Mouse (Mus musculus): ENCODE results near the gene Arsj. TPM values are rescaled to one million over a fixed set of nuclear protein-coding genes. Genes with fewer than 3 reads are reported as not detected.

The Arsj gene
- total and polyA plus RNA-seq, 3 experiments, result not detected

DNA sequence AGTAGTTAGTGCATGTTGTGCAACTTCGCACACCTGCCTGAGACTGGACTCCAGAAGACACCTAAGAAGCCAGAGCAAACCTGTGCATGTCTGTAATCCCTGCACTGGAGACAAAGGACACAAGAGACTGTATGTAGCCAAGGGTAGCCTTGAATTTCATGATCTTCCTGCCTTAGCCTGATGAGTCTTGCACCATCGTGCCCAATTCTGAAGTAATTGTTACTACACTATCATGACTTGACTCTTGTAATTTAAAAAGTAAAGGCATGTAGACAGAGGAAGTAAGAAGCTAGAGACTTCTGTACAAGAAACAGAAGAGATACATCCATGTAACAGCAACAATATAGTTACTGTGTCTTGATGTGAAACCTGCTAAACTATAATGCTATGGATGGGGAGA, 40.7 kb downstream of the Arsj start:
- Histone ChIP-seq H3K4me1 (ENCODE audit: control insufficient read depth in 1 of 2, insufficient read depth in 2 of 2) (no peaks in the 10 kb centered on the region), H3K27me3 (replicated peaks) (no peaks in the 10 kb centered on the region), H3K9me3 (replicated peaks; ENCODE audit: low read length) (no peaks in the 10 kb centered on the region), H3K4me3 (replicated peaks in 1 of 3; ENCODE audit: low read depth in 2 of 3, low read length in 2 of 3, poor library complexity in 1 of 3) (no peak overlapping the region), H3K79me2 (replicated peaks; ENCODE audit: control insufficient read depth, extremely low read depth, insufficient read depth, poor library complexity, severe bottlenecking) (no peaks in the 10 kb centered on the region), H3K36me3 (replicated peaks in 1 of 2; ENCODE audit: control insufficient read depth in 1 of 2, insufficient read depth in 1 of 2, low read length in 1 of 2) (no peaks in the 10 kb centered on the region), H3K4me2 (ENCODE audit: insufficient read depth, low read depth, poor library complexity, severe bottlenecking) (no peak overlapping the region), H3K9ac (ENCODE audit: insufficient read depth, low read depth) (no peak overlapping the region), H3K27ac (ENCODE audit: insufficient read depth, low read depth) (no peak overlapping the region)
- TF ChIP-seq EP300 (IDR thresholded peaks at IDR 0.05; ENCODE audit: low read length) (no peak), CTCF (conservative IDR thresholded peaks at IDR 0.05 in 1 of 2, IDR thresholded peaks at IDR 0.05 in 1 of 2; ENCODE audit: low read depth in 2 of 2, low read length in 2 of 2) (no peak), IRF4 (IDR thresholded peaks at IDR 0.05; ENCODE audit: low read depth, low read length) (no peak), ETS1 (conservative IDR thresholded peaks at IDR 0.05; ENCODE audit: low read depth, low read length) (no peak), USF1 (IDR thresholded peaks at IDR 0.05; ENCODE audit: low read depth, low read length) (no peak), UBTF (IDR thresholded peaks at IDR 0.05; ENCODE audit: low read depth, low read length) (no peak), MAZ (IDR thresholded peaks at IDR 0.05; ENCODE audit: low read depth, low read length) (no peak), ZNF384 (IDR thresholded peaks at IDR 0.05; ENCODE audit: low read depth, low read length) (no peak), GABPA (IDR thresholded peaks at IDR 0.05; ENCODE audit: insufficient replicate concordance, low read depth, low read length) (no peak), ZC3H11A (IDR thresholded peaks at IDR 0.05; ENCODE audit: low read depth, low read length) (no peak), MAX (IDR thresholded peaks at IDR 0.05; ENCODE audit: low read length) (no peak), SIN3A (IDR thresholded peaks at IDR 0.05; ENCODE audit: low read length) (no peak), POLR2AphosphoS2 (IDR thresholded peaks at IDR 0.05; ENCODE audit: low read depth, low read length) (no peak), ZKSCAN1 (IDR thresholded peaks at IDR 0.05; ENCODE audit: borderline replicate concordance, low read depth, low read length) (no peak), KAT2A (IDR thresholded peaks at IDR 0.05; ENCODE audit: insufficient replicate concordance, low read length) (no peak), NELFE (IDR thresholded peaks at IDR 0.05; ENCODE audit: low read depth, low read length) (no peak), JUN (IDR thresholded peaks at IDR 0.05; ENCODE audit: insufficient read depth, low read depth, low read length) (no peak)
- in situ Hi-C loops (cut with MboI; ENCODE audit: low pct_ligation_motif_present, low pct_unique_long_range_greater_than_20kb, low sequenced_read_pairs), result loop anchor here (25.0 kb wide), 1 partner anchor 392 kb away; no protein-coding TSS in a partner anchor
- DNase-seq (ENCODE audit: extremely low read depth), result no peak
- dilution Hi-C loops (cut with MboI; ENCODE audit: extremely low pct_ligation_motif_present, extremely low pct_unique_long_range_greater_than_20kb, low sequenced_read_pairs), result no loop called here

DNA sequence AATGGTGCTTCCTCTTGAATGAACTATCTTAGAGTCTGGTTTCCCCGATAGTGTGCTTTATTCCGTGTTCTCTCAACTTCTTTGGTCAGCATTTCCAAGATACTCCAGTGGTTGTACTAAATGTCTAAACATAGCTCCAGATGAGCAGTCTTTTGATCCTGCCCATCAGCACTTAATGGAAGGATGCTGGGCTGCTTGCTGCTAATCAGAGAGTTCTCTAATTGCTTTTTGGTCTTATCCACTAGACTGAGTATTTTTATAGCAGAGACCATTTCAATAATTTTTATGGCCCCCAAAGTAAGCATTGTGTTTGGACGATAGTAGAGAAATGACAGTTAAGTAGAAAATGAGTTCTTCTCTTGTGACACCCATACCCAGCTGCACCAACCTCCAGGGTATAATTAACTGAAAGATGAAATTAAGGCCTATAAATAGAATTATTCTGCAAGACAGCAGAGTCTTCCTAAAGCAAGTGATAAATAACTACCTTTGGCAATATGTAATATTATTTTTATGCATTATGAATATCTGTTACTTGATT, 67.1 kb downstream of the Arsj start:
- no peak overlapping the region for H3K9ac ChIP-seq (ENCODE audit: insufficient read depth, low read depth)
- no peaks in the 10 kb centered on the region for H3K36me3 ChIP-seq (replicated peaks in 1 of 2; ENCODE audit: control insufficient read depth in 1 of 2, insufficient read depth in 1 of 2, low read length in 1 of 2)
- H3K9me3 ChIP-seq (replicated peaks; ENCODE audit: low read length), result no peaks in the 10 kb centered on the region
- in situ Hi-C loops (cut with MboI; ENCODE audit: low pct_ligation_motif_present, low pct_unique_long_range_greater_than_20kb, low sequenced_read_pairs) (no loop called here), dilution Hi-C loops (cut with MboI; ENCODE audit: extremely low pct_ligation_motif_present, extremely low pct_unique_long_range_greater_than_20kb, low sequenced_read_pairs) (no loop called here)
- no peak for DNase-seq (ENCODE audit: extremely low read depth)
- H3K27me3 ChIP-seq (replicated peaks), result no peaks in the 10 kb centered on the region
- no peaks in the 10 kb centered on the region for H3K79me2 ChIP-seq (replicated peaks; ENCODE audit: control insufficient read depth, extremely low read depth, insufficient read depth, poor library complexity, severe bottlenecking)
- TF ChIP-seq TCF12 (IDR thresholded peaks at IDR 0.05; ENCODE audit: low read depth, low read length) (no peak), IRF4 (IDR thresholded peaks at IDR 0.05; ENCODE audit: low read depth, low read length) (no peak), MEF2A (IDR thresholded peaks at IDR 0.05; ENCODE audit: borderline replicate concordance, low read depth, low read length) (no peak), MAZ (IDR thresholded peaks at IDR 0.05; ENCODE audit: low read depth, low read length) (no peak), ZC3H11A (IDR thresholded peaks at IDR 0.05; ENCODE audit: low read depth, low read length) (no peak), POLR2A (IDR thresholded peaks at IDR 0.05; ENCODE audit: low read depth, low read length) (no peak), ZMIZ1 (IDR thresholded peaks at IDR 0.05; ENCODE audit: low read depth, low read length) (no peak)
- no peak overlapping the region for H3K4me3 ChIP-seq (replicated peaks in 1 of 3; ENCODE audit: low read depth in 2 of 3, low read length in 2 of 3, poor library complexity in 1 of 3)
- H3K4me2 ChIP-seq (ENCODE audit: insufficient read depth, low read depth, poor library complexity, severe bottlenecking), result no peak overlapping the region
- no peaks in the 10 kb centered on the region for H3K4me1 ChIP-seq (ENCODE audit: control insufficient read depth in 1 of 2, insufficient read depth in 2 of 2)
- no peak overlapping the region for H3K27ac ChIP-seq (ENCODE audit: insufficient read depth, low read depth)

All from CH12.LX (cell line).